Mouse (Mus musculus) E14TG2a.4 (cell line): Measurements from ENCODE around the gene Ulbp1.

Source experiments
- CTCF ChIP-seq: conservative IDR thresholded peaks from 2 replicates; pipeline ENCODE4 v1.5.1; 2014; ENCODE audit warnings: low read length
- NANOG ChIP-seq: IDR thresholded peaks from 2 replicates; pipeline ENCODE4 v1.6.1; 2014; ENCODE audit warnings: borderline replicate concordance, low read length, mixed read lengths
- POU5F1 ChIP-seq: IDR thresholded peaks from 2 replicates; pipeline ENCODE4 v1.6.1; 2014; ENCODE audit warnings: low read length, borderline replicate concordance

DNA sequence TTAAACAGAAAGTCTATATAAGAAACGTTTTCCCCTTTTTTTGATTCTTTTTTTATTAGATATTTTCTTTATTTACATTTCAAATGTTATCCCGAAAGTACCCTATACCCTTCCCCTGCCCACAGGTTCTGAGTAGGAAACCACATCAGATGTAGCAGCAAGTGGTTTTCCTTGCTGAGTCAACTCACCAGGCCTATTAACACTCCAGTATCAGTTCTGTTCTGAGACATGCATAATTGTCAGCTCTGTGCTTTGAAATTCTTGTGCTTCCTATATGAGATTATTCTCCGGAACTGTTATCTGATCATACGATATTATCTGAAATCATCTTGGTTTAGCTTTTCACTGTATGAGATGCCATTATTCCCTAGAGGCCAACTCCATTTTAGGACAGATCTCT, 10.2 kb upstream of the Ulbp1 start:
- TF ChIP-seq CTCF (no peak), NANOG (no peak), POU5F1 (no peak)
